Mouse (Mus musculus) kidney, adult 2 months (tissue): ENCODE data around the gene Lao1. TPM values are rescaled to one million over a fixed set of nuclear protein-coding genes. Genes with fewer than 3 reads are reported as not detected.

Experiments used
- DNase-seq: peaks from one replicate; pipeline ENCODE4 v3.0.0; 2021
- H3K27ac ChIP-seq: fragments of 200-500 bp; 2 replicates; pipeline ENCODE4 v1.5.1; 2012; ENCODE audit warnings: low read depth, low read length, control low read depth, inconsistent platforms; ENCODE audit not compliant: insufficient read depth
- H3K27me3 ChIP-seq: fragments of 200-500 bp; replicated peaks from 2 replicates; pipeline ENCODE4 v1.6.1; 2012; ENCODE audit warnings: mild to moderate bottlenecking, moderate library complexity, low read length, inconsistent platforms; ENCODE audit not compliant: control insufficient read depth, insufficient read depth
- H3K36me3 ChIP-seq: fragments of 200-500 bp; 2 replicates; pipeline ENCODE4 v1.6.1; 2012; ENCODE audit warnings: mild to moderate bottlenecking, moderate library complexity, low read length, inconsistent platforms; ENCODE audit not compliant: control insufficient read depth, insufficient read depth
- H3K4me1 ChIP-seq: fragments of 200-500 bp; 2 replicates; pipeline ENCODE4 v1.6.1; 2011; ENCODE audit warnings: low read length; ENCODE audit not compliant: control insufficient read depth, insufficient read depth
- H3K4me3 ChIP-seq: fragments of 200-500 bp; 2 replicates; pipeline ENCODE4 v1.5.1; 2011; ENCODE audit warnings: mild to moderate bottlenecking, low read depth, low read length, control low read depth; ENCODE audit not compliant: insufficient read depth
- CTCF ChIP-seq: fragments of 200-500 bp; conservative IDR thresholded peaks from 2 replicates; pipeline ENCODE4 v1.5.1; 2011; ENCODE audit warnings: low read depth, mild to moderate bottlenecking, control low read depth, low read length, moderate library complexity, mixed read lengths; ENCODE audit not compliant: insufficient read depth, insufficient read length
- POLR2A ChIP-seq: fragments of 200-500 bp; IDR thresholded peaks from one replicate; pipeline ENCODE4 v1.6.1; 2011; ENCODE audit warnings: low read depth, low read length, control low read depth
- WGBS: fragments of 180-500 bp; shearing (Covaris S2); methylation state at CpG from one replicate; pipeline ENCODE4 v1.1.7; 2018; 5-methylcytosine and 5-hydroxymethylcytosine counted together
- polyA plus RNA-seq: library from polyadenylated mRNA; depleted of rRNA; stranded (reverse); fragments of >200 nt; gene quantifications from 2 replicates; pipeline ENCODE4 v1.2.3, GENCODE M21; 2012; rRNA removed

The Lao1 gene
- polyA plus RNA-seq, 1 experiment, result not detected

GRCm38 (mm10) chr4:119013031-119013430 is 51.7 kb downstream of the Lao1 start:
- Histone ChIP-seq H3K4me3 (no peak overlapping the region), H3K27me3 (no peaks in the 10 kb centered on the region), H3K4me1 (peaks cover 2% of the 10 kb centered on the region; the same call in 1 of the 2 replicates), H3K27ac (no peak overlapping the region), H3K36me3 (no peaks in the 10 kb centered on the region)
- DNase-seq, result no peak
- TF ChIP-seq CTCF, result no peak
- no peak for TF ChIP-seq POLR2A
- 78% methylated on average over 5 of the region's 5 CpGs for WGBS

- Histone ChIP-seq H3K36me3 (no peaks in the 10 kb centered on the region), H3K4me3 (no peak overlapping the region), H3K27ac (no peak overlapping the region), H3K27me3 (no peaks in the 10 kb centered on the region), H3K4me1 (no peaks in the 10 kb centered on the region)
- DNase-seq, result no peak
- no peak for TF ChIP-seq POLR2A
- no peak for TF ChIP-seq CTCF
These were observed 53.6 kb downstream of the Lao1 start for GRCm38 (mm10) chr4:119014997-119015396.

GRCm38 (mm10) chr4:119015557-119015956 is 54.2 kb downstream of the Lao1 start:
- no peak for TF ChIP-seq CTCF
- H3K27me3 ChIP-seq, result no peaks in the 10 kb centered on the region
- no peak for DNase-seq
- 60% methylated on average over 6 of the region's 6 CpGs for WGBS
- H3K4me1 ChIP-seq, result no peaks in the 10 kb centered on the region
- H3K4me3 ChIP-seq, result no peak overlapping the region
- no peak overlapping the region for H3K27ac ChIP-seq
- no peaks in the 10 kb centered on the region for H3K36me3 ChIP-seq

- Histone ChIP-seq H3K4me1 (no peaks in the 10 kb centered on the region), H3K27ac (no peak overlapping the region), H3K36me3 (no peaks in the 10 kb centered on the region), H3K27me3 (no peaks in the 10 kb centered on the region), H3K4me3 (no peak overlapping the region)
- no peak for DNase-seq
- WGBS, result 96% methylated on average over 5 of the region's 5 CpGs
- TF ChIP-seq CTCF (no peak), POLR2A (no peak)
These were observed 55.7 kb downstream of the Lao1 start for GRCm38 (mm10) chr4:119017078-119017477.

Other genes starting within 250 kb of the Lao1 start
- gene Olfr1340, start 241.4 kb upstream of the Lao1 start, polyA plus RNA-seq, result not detected in 2 replicates
- gene Olfr1339, start 229.4 kb upstream of the Lao1 start, polyA plus RNA-seq, result not detected in 2 replicates
- gene Olfr1338, start 202.8 kb upstream of the Lao1 start, polyA plus RNA-seq, result not detected in 2 replicates
- not detected in 2 replicates for gene Olfr1337, start 179.0 kb upstream of the Lao1 start, polyA plus RNA-seq
- not detected in 2 replicates for gene Olfr1335, start 151.6 kb upstream of the Lao1 start, polyA plus RNA-seq
- gene Olfr1333, start 125.3 kb upstream of the Lao1 start, polyA plus RNA-seq, result not detected in 2 replicates
- not detected in 2 replicates for gene Olfr1331, start 96.9 kb upstream of the Lao1 start, polyA plus RNA-seq
- gene Olfr1330, start 73.0 kb upstream of the Lao1 start, polyA plus RNA-seq, result not detected in 2 replicates
- not detected in 2 replicates for gene Olfr1329, start 44.1 kb upstream of the Lao1 start, polyA plus RNA-seq
- gene Olfr1328, start 23.0 kb upstream of the Lao1 start, polyA plus RNA-seq, result not detected in 2 replicates
- 78.4 and 89.6 TPM in 2 replicates for gene Slc2a1, start 147.1 kb downstream of the Lao1 start, polyA plus RNA-seq
- gene Zfp691, start 212.6 kb downstream of the Lao1 start, polyA plus RNA-seq, result 16.6 and 19.3 TPM in 2 replicates
- gene Ermap, start 228.4 kb downstream of the Lao1 start, polyA plus RNA-seq, result 0.04 and 0.08 TPM in 2 replicates
- gene Svbp, start 233.7 kb downstream of the Lao1 start, polyA plus RNA-seq, result 29.2 and 35.4 TPM in 2 replicates